Mouse (Mus musculus) macrophage (primary cell): ENCODE measurements around the gene Rtkn. TPM values are rescaled to one million over a fixed set of nuclear protein-coding genes. Genes with fewer than 3 reads are reported as not detected.

Source experiments
- H3K27ac ChIP-seq: fragments of 350-480 bp; formaldehyde crosslinking; 2 replicates; pipeline ENCODE4 v1.9.0; 2021
- H3K36me3 ChIP-seq: fragments of 350-480 bp; formaldehyde crosslinking; 2 replicates; pipeline ENCODE4 v1.9.0; 2021; ENCODE audit errors: inconsistent target
- H3K4me3 ChIP-seq: fragments of 350-480 bp; formaldehyde crosslinking; 2 replicates; pipeline ENCODE4 v1.9.0; 2021; ENCODE audit errors: inconsistent target
- H3K79me2 ChIP-seq: fragments of 350-480 bp; formaldehyde crosslinking; 2 replicates; pipeline ENCODE4 v1.9.0; 2021; ENCODE audit errors: inconsistent target
- WGBS: methylation state at CpG from one replicate; pipeline ENCODE4 v1.1.7; 2026; ENCODE audit warnings: inconsistent platforms; ENCODE audit not compliant: missing documents; 5-methylcytosine and 5-hydroxymethylcytosine counted together
- polyA plus RNA-seq: library from polyadenylated mRNA; stranded (reverse); fragments of 250-400 nt; gene quantifications from 3 replicates; pipeline ENCODE4 v1.2.4, GENCODE M21; 2018; ENCODE audit warnings: inconsistent platforms
- total RNA-seq, 78 experiments: library from RNA; depleted of rRNA; stranded (reverse); fragments of 250-400 nt; gene quantifications; 1 replicate in 9 of 78; 2 replicates in 24 of 78; 3 replicates in 43 of 78; 4 replicates in 2 of 78; pipeline ENCODE4 v1.2.4; 2018; ENCODE audit warnings: inconsistent platforms in 56 of 78

Rtkn gene
- total RNA-seq (2018; cell fraction: chromatin; rRNA removed): 1 to 10 TPM in 21 of 26 experiments, under 1 TPM in 4, not detected in 1; 0.54 to 8.6 (median 2.0) TPM
- total RNA-seq (2018; cell fraction: cytosol; rRNA removed): 1 to 10 TPM in 18 of 26 experiments, under 1 TPM in 8; 0.56 to 1.8 (median 1.1) TPM
- 1 to 10 TPM in 16 of 26 experiments, under 1 TPM in 9, not detected in 1; 0.43 to 4.0 (median 1.2) TPM for total RNA-seq (2018; cell fraction: nucleus; rRNA removed)
- 1.3 to 2.1 TPM (median 1.4 TPM) in 3 replicates for polyA plus RNA-seq

GRCm38 (mm10) chr6:83134951-83135513, at the start of gene Rtkn:
Rtkn (plus strand) TSS chr6:83135463.
- Histone ChIP-seq H3K79me2 (no peaks in the 10 kb centered on the region), H3K4me3 (no peak within 1 kb of the TSS), H3K27ac (no peak within 1 kb of the TSS), H3K36me3 (no peaks in the 10 kb centered on the region)
- 62% methylated on average over 7 of the region's 7 CpGs for WGBS

- Histone ChIP-seq H3K36me3 (peaks cover 5% of the 10 kb centered on the region; the same call in 1 of the 2 replicates), H3K79me2 (no peaks in the 10 kb centered on the region), H3K27ac (no peak within 1 kb of the TSS), H3K4me3 (no peak within 1 kb of the TSS; the same call in 1 of the 2 replicates)
- WGBS: 13% methylated on average over 35 of the region's 42 CpGs
These were observed 48.9 kb upstream of the Rtkn start, which contains the start of gene Lbx2 for GRCm38 (mm10) chr6:83086121-83087035. Lbx2 (plus strand) TSS chr6:83086367.

- no peak overlapping the region for H3K27ac ChIP-seq
- H3K4me3 ChIP-seq: no peak overlapping the region
- H3K79me2 ChIP-seq: no peaks in the 10 kb centered on the region
- no peaks in the 10 kb centered on the region for H3K36me3 ChIP-seq
- 28% methylated on average over 47 of the region's 47 CpGs for WGBS
These were observed 47.9 kb upstream of the Rtkn start for GRCm38 (mm10) chr6:83087205-83087925.

GRCm38 (mm10) chr6:83087926-83088260, 47.4 kb upstream of the Rtkn start:
- 65% methylated on average over 9 of the region's 9 CpGs for WGBS
- no peak overlapping the region for H3K27ac ChIP-seq
- H3K4me3 ChIP-seq: no peak overlapping the region
- H3K36me3 ChIP-seq: no peaks in the 10 kb centered on the region
- H3K79me2 ChIP-seq: no peaks in the 10 kb centered on the region

GRCm38 (mm10) chr6:83092416-83093127, 42.7 kb upstream of the Rtkn start:
- no peak overlapping the region for H3K27ac ChIP-seq
- H3K79me2 ChIP-seq: no peaks in the 10 kb centered on the region
- H3K4me3 ChIP-seq: no peak overlapping the region
- no peaks in the 10 kb centered on the region for H3K36me3 ChIP-seq
- WGBS: 17% methylated on average over 6 of the region's 6 CpGs

- WGBS: 81% methylated on average over 6 of the region's 6 CpGs
- Histone ChIP-seq H3K79me2 (no peaks in the 10 kb centered on the region), H3K36me3 (no peaks in the 10 kb centered on the region), H3K4me3 (no peak overlapping the region), H3K27ac (no peak overlapping the region)
These were observed 39.3 kb upstream of the Rtkn start for GRCm38 (mm10) chr6:83095968-83096367.

GRCm38 (mm10) chr6:83098411-83098810, 36.9 kb upstream of the Rtkn start:
- 92% methylated on average over 2 of the region's 2 CpGs for WGBS
- Histone ChIP-seq H3K4me3 (no peak overlapping the region), H3K36me3 (no peaks in the 10 kb centered on the region), H3K79me2 (peaks cover 11% of the 10 kb centered on the region), H3K27ac (no peak overlapping the region)

- WGBS: under 1% methylated on average over 25 of the region's 25 CpGs
- H3K79me2 ChIP-seq: peaks cover 13% of the 10 kb centered on the region
- peak within 1 kb of the TSS; percentile 37 for H3K27ac ChIP-seq
- H3K4me3 ChIP-seq: peak within 1 kb of the TSS; percentile 39
- H3K36me3 ChIP-seq: peaks cover 15% of the 10 kb centered on the region; the same call in 1 of the 2 replicates
These were observed 34.0 kb upstream of the Rtkn start, which contains the start of the genes Ccdc142 and Gm42688 for GRCm38 (mm10) chr6:83101316-83101687. Ccdc142 (plus strand) TSS chr6:83101601. Gm42688 (plus strand) TSS chr6:83101617.

- WGBS: 1% methylated on average over 57 of the region's 74 CpGs
- Histone ChIP-seq H3K27ac (peak overlapping the region; percentile 37; the same call in 1 of the 2 replicates), H3K79me2 (peaks cover 13% of the 10 kb centered on the region), H3K4me3 (peak overlapping the region; percentile 39), H3K36me3 (peaks cover 15% of the 10 kb centered on the region; the same call in 1 of the 2 replicates)
These were observed 33.3 kb upstream of the Rtkn start for GRCm38 (mm10) chr6:83101688-83102556.

GRCm38 (mm10) chr6:83103130-83103650, 32.1 kb upstream of the Rtkn start:
- peaks cover 18% of the 10 kb centered on the region; the same call in 1 of the 2 replicates for H3K36me3 ChIP-seq
- peaks cover 13% of the 10 kb centered on the region for H3K79me2 ChIP-seq
- H3K4me3 ChIP-seq: no peak overlapping the region
- WGBS: 87% methylated on average over 11 of the region's 11 CpGs
- no peak overlapping the region for H3K27ac ChIP-seq

GRCm38 (mm10) chr6:83104158-83104557, 31.1 kb upstream of the Rtkn start:
- Histone ChIP-seq H3K4me3 (no peak overlapping the region), H3K27ac (no peak overlapping the region), H3K36me3 (peaks cover 18% of the 10 kb centered on the region; the same call in 1 of the 2 replicates), H3K79me2 (peaks cover 14% of the 10 kb centered on the region)
- WGBS: 93% methylated on average over 3 of the region's 4 CpGs

GRCm38 (mm10) chr6:83107566-83108400, 27.5 kb upstream of the Rtkn start:
- WGBS: 53% methylated on average over 13 of the region's 13 CpGs
- Histone ChIP-seq H3K4me3 (peak overlapping the region; percentile 87; the same call in 1 of the 2 replicates), H3K27ac (0 out of 2 replicates have a peak overlapping the region, but pooled peaks have one; percentile 65), H3K79me2 (peaks cover 27% of the 10 kb centered on the region), H3K36me3 (peaks cover 18% of the 10 kb centered on the region; the same call in 1 of the 2 replicates)
